Mouse (Mus musculus): Measurements from ENCODE around the gene Upp2.

DNA sequence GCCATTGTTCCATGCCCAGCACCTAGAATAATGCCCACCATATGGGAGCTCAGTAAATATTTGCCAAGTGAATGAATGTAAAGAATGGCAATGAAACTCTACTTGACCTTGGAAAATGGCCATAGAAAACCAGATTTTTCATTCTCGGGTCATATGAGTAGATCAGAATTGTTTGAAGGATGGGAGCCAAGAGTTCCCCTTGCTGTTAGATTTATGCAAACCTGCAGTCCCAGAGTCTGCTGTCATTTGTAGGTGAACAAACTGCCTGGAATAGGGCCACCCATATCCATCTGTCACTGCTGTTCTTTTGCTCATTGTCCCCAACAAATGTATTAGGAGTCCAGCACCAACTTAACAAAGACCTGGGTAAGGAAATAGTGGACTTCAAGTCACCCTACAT lies 216.4 kb downstream of the Upp2 start:
- no peak for TF ChIP-seq CTCF (IDR thresholded peaks at IDR 0.05; ENCODE audit: extremely low read depth, insufficient read length, insufficient replicate concordance, low read depth, low read length)
- no peak for TF ChIP-seq POLR2A (IDR thresholded peaks at IDR 0.05; ENCODE audit: low read depth, low read length)

Data from small intestine, adult 2 months (tissue).